Mouse (Mus musculus) megakaryocyte, embryonic 14.5 days (primary cell): ENCODE results near the gene Bnip2.

ENCODE experiments used
- FLI1 ChIP-seq: IDR thresholded peaks from 2 replicates; pipeline ENCODE4 v1.6.1; 2012; ENCODE audit warnings: low read length, inconsistent platforms, mixed read lengths
- GATA1 ChIP-seq: IDR thresholded peaks from 3 replicates; pipeline ENCODE4 v1.6.1; 2012; ENCODE audit warnings: mixed read lengths, low read length, inconsistent platforms, borderline replicate concordance

- TF ChIP-seq GATA1, result no peak
- TF ChIP-seq FLI1, result no peak
Observed at GRCm38 (mm10) chr9:69941556-69941955, 47.7 kb upstream of the Bnip2 start.
